Mouse (Mus musculus) cortical plate, adult 2 months (tissue): ENCODE measurements around the gene Mkks.

Experiments used
- CTCF ChIP-seq: fragments of 200-500 bp; IDR thresholded peaks from 2 replicates; pipeline ENCODE4 v1.5.1; 2011; ENCODE audit warnings: mild to moderate bottlenecking, control low read depth, low read length; ENCODE audit not compliant: insufficient read depth; ENCODE audit errors: extremely low read depth
- POLR2A ChIP-seq: fragments of 200-500 bp; IDR thresholded peaks from 2 replicates; pipeline ENCODE4 v1.6.1; 2011; ENCODE audit warnings: mild to moderate bottlenecking, low read length, control low read depth; ENCODE audit not compliant: insufficient read depth; ENCODE audit errors: extremely low read depth

DNA sequence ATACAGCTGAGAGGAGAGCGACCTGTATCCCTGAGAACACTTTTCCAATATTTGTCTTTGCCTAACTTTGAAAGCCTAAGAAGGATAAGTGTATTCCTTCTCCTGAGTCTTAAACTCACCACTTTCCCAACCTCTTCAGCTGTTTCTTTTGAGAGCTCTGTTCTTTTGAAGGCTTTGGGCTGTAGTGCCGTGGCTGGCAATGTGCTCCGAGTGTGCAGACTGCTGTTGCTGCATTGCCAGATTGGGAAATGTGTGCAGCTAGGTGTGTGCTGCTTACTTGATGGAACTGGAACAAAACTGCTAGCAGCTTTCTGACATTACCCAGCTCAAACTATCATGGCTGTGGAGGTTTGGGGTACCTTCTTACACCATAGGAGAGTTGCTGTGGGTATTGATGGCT lies 21.8 kb upstream of the Mkks start:
- TF ChIP-seq POLR2A (no peak), CTCF (no peak)
